Mouse (Mus musculus) heart, postnatal 0 days (tissue): Measurements from ENCODE around the gene Cmya5. TPM values are rescaled to one million over a fixed set of nuclear protein-coding genes. Genes with fewer than 3 reads are reported as not detected.

Experiments used
- ATAC-seq: fragments of 200-750 bp; cut with Nextera tagmentation; 2 replicates; pipeline ENCODE4 v1.8.0; 2017; ENCODE audit warnings: low read depth, moderate number of reproducible peaks, moderate library complexity; ENCODE audit not compliant: insufficient read depth
- DNase-seq: peaks from one replicate; pipeline ENCODE4 v3.0.0-alpha.2; 2016; ENCODE audit warnings: low spot score
- H3K27ac ChIP-seq: fragments of 300-500 bp; sonication (generic); 2 replicates; pipeline ENCODE4 v1.5.1; 2014; ENCODE audit warnings: low read depth, mild to moderate bottlenecking
- H3K27me3 ChIP-seq: fragments of 300-500 bp; sonication (generic); 2 replicates; pipeline ENCODE4 v1.6.1; 2014; ENCODE audit warnings: low read length, mixed read lengths; ENCODE audit not compliant: control insufficient read depth, insufficient read depth
- H3K36me3 ChIP-seq: fragments of 300-500 bp; sonication (generic); replicated peaks from 2 replicates; pipeline ENCODE4 v1.6.1; 2014; ENCODE audit warnings: low read length, mixed read lengths; ENCODE audit not compliant: control insufficient read depth, insufficient read depth
- H3K4me1 ChIP-seq: fragments of 300-500 bp; sonication (generic); 2 replicates; pipeline ENCODE4 v1.6.1; 2014; ENCODE audit warnings: antibody characterized with exemption; ENCODE audit not compliant: control insufficient read depth, insufficient read depth
- H3K4me2 ChIP-seq: fragments of 300-500 bp; sonication (generic); 2 replicates; pipeline ENCODE4 v1.6.1; 2014; ENCODE audit warnings: low read depth, mild to moderate bottlenecking, low read length, moderate library complexity
- H3K4me3 ChIP-seq: fragments of 300-500 bp; sonication (generic); 2 replicates; pipeline ENCODE4 v1.5.1; 2014; ENCODE audit warnings: low read depth, low read length
- H3K9ac ChIP-seq: fragments of 300-500 bp; sonication (generic); replicated peaks from 2 replicates; pipeline ENCODE4 v1.6.1; 2014; ENCODE audit warnings: low read depth, low read length, mixed read lengths
- H3K9me3 ChIP-seq: fragments of 300-500 bp; sonication (generic); replicated peaks from 2 replicates; pipeline ENCODE4 v1.6.1; 2016; ENCODE audit warnings: low read length; ENCODE audit not compliant: control insufficient read depth
- CTCF ChIP-seq: IDR thresholded peaks from 2 replicates; pipeline ENCODE4 v1.5.1; 2016; ENCODE audit warnings: antibody characterized with exemption, control low read depth, low read depth
- EP300 ChIP-seq: IDR thresholded peaks from 2 replicates; pipeline ENCODE4 v1.6.1; 2016; ENCODE audit warnings: antibody characterized with exemption, low read depth
- WGBS: fragments of 180-500 bp; shearing (Covaris S2); extraction: QIAGEN DNeasy Blood & Tissue Kit; methylation state at CpG from one replicate; pipeline ENCODE4 v1.1.7; 2014; 5-methylcytosine and 5-hydroxymethylcytosine counted together
- polyA plus RNA-seq: library from polyadenylated mRNA; unstranded; fragments of >200 nt; fragmentation: Nextera tagmentation; extraction: Ambion mirVana; gene quantifications from 2 replicates; pipeline ENCODE4 v1.2.1, GENCODE M21; 2015
- total RNA-seq: library from RNA; depleted of rRNA; stranded (reverse); fragments of >200 nt; gene quantifications from 2 replicates; pipeline ENCODE4 v1.2.3, GENCODE M21; 2014; ENCODE audit warnings: low replicate concordance

Cmya5 gene
- total and polyA plus RNA-seq, 2 experiments from 2014 or later: 8.3 to 30.7 TPM

DNA sequence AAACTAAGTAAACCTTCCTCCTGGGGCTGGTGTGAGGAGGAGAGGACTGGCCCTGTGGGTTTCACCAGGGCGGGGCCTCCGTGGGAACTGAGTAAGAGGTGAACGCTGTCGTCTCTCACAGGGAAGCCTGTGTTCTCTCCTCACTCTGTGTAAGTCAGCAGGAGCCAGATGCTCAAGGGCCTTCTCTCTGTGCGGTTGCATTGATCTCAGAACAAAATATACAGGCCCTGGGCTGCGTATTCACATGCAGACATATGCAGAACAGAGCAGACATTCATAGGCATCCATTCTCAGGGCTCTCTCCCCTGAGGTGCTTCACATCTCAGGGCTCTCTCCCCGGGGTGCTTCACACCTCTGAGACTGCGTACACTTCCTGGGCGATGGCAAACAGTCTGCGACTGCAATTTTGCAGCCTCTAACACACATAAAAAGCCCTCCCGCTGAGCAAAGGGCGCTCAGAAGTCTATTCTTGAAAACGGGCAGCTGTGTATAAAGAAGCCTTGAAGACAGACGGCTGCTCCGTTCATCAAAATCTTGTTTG, 71.6 kb downstream of the Cmya5 start:
- H3K4me2 ChIP-seq: no peak overlapping the region
- peaks cover 42% of the 10 kb centered on the region for H3K36me3 ChIP-seq
- no peaks in the 10 kb centered on the region for H3K27me3 ChIP-seq
- H3K9me3 ChIP-seq: no peaks in the 10 kb centered on the region; the same call in 1 of the 2 replicates
- no peak for ATAC-seq
- no peak overlapping the region for H3K4me3 ChIP-seq
- TF ChIP-seq CTCF: no peak
- TF ChIP-seq EP300: no peak
- no peak overlapping the region for H3K27ac ChIP-seq
- no peak for DNase-seq
- no peak overlapping the region for H3K9ac ChIP-seq
- 49% methylated on average over 15 of the region's 15 CpGs for WGBS
- peaks cover 2% of the 10 kb centered on the region for H3K4me1 ChIP-seq

DNA sequence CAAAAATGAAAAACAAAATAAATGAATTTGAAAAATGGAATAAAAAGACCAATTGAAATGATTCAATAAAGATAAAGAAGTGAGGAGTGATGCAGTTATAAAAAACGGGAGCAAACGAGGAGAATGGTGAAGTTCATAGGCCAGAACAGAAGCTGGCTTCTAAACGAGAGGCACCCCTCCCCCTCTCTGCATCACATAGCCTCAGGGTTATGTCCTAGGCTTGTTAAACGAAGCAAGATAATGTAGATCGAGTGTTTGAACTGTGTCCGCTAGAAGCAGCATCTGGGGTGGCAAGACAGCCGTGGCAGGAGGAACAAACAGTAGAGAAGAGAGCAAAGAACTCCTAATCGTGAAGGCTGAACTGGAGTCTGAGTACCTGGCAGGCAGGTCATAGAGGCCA, 74.1 kb downstream of the Cmya5 start:
- no peaks in the 10 kb centered on the region for H3K27me3 ChIP-seq
- peak overlapping the region; percentile 17; the same call in 1 of the 2 replicates for H3K27ac ChIP-seq
- H3K36me3 ChIP-seq: peaks cover 34% of the 10 kb centered on the region
- H3K4me3 ChIP-seq: no peak overlapping the region
- WGBS: 46% methylated on average over 8 of the region's 8 CpGs
- ATAC-seq (no peak), DNase-seq (no peak)
- H3K9ac ChIP-seq: no peak overlapping the region
- H3K4me1 ChIP-seq: peaks cover 2% of the 10 kb centered on the region
- H3K9me3 ChIP-seq: no peaks in the 10 kb centered on the region
- no peak overlapping the region for H3K4me2 ChIP-seq
- TF ChIP-seq EP300: no peak
- TF ChIP-seq CTCF: no peak

DNA sequence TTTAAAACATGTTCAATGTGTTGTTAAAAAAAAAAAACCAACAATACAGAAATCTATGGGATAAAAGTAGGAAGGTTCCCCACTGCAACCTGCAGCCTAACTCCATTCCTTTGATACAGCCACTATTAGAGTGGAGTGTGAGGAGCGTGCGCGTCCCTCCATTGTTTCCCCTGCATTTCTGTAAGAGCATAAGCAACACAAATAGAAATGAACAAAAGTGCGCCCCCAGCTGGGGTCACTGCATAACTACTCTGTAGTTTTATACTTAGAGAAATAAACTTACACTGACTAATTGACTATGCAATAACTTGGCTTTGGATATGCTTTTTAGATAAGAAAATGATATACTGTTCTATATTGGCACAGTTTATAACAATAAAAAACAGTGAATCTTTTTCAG, 75.0 kb downstream of the Cmya5 start:
- ATAC-seq (no peak), DNase-seq (no peak)
- Histone ChIP-seq H3K4me2 (no peak overlapping the region), H3K4me1 (peaks cover 2% of the 10 kb centered on the region; the same call in 1 of the 2 replicates), H3K9ac (no peak overlapping the region), H3K4me3 (no peak overlapping the region), H3K36me3 (peaks cover 34% of the 10 kb centered on the region), H3K27ac (no peak overlapping the region), H3K27me3 (no peaks in the 10 kb centered on the region), H3K9me3 (no peaks in the 10 kb centered on the region)
- TF ChIP-seq CTCF: peak; percentile 42
- TF ChIP-seq EP300: no peak
- 56% methylated on average over 4 of the region's 4 CpGs for WGBS

DNA sequence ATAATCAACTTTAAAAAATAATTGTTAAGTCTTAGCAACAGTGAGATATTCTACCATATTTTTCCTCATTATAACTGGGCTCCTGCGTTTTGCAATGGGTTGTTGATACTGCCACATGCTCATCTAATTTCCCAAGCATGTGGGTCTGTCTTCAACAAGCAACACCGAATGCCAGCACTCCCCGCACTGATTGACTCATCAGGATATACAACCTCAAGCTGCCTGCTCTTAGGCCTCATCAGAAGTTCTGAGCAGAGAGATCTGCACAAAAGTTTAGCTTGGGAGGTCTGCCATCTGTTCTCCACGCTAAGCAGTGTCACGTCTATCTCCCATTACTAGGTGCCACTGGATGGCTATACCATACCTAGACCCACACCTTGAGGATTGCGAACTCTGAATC, 76.2 kb downstream of the Cmya5 start:
- TF ChIP-seq CTCF: no peak
- no peak for TF ChIP-seq EP300
- peaks cover 34% of the 10 kb centered on the region for H3K36me3 ChIP-seq
- no peaks in the 10 kb centered on the region for H3K4me1 ChIP-seq
- WGBS: 91% methylated on average over 6 of the region's 6 CpGs
- no peak for DNase-seq
- H3K9me3 ChIP-seq: no peaks in the 10 kb centered on the region
- H3K27me3 ChIP-seq: no peaks in the 10 kb centered on the region
- no peak overlapping the region for H3K9ac ChIP-seq
- ATAC-seq: no peak
- no peak overlapping the region for H3K4me3 ChIP-seq
- H3K4me2 ChIP-seq: no peak overlapping the region
- H3K27ac ChIP-seq: no peak overlapping the region

DNA sequence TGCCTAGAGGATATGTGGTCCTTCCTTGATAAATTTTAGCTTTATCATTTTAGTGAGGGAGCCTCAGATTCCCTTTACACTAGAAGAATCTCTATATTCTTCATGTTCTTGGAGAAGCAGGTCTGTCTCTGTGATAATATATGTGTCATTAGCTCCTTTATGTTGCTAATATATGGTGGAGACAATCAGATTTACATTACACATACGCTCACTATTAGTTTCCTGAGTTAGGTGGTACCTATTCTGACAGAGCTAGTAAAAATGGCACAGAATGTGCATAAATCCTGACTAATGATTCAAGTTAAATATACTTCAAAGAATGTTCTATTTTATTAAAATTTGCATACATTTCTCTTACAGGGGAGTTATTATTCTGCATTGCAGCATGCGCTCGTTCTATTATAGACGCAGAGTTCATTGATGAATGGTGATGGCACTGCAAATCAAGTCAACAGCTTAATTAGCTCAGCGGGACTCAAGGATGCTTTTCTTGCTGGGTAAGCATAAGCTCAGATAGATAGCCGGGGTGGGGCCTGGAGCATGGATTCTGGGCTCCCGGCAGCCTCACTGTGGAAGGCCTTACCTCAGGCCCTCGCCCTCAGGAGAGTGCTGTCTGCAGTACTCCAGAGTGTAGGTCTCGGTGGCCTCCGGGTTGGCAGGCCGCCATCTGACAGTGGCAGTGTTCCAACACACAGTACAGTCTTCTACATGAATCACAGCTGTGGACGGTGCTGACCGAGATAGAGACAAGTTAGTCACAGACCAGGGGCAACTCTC, 81.5 kb downstream of the Cmya5 start:
- H3K4me3 ChIP-seq: no peak overlapping the region
- no peaks in the 10 kb centered on the region for H3K9me3 ChIP-seq
- TF ChIP-seq EP300: no peak
- 0 out of 2 replicates have a peak, but pooled peaks have one; percentile 1 for TF ChIP-seq CTCF
- H3K27me3 ChIP-seq: no peaks in the 10 kb centered on the region
- no peak for ATAC-seq
- no peak overlapping the region for H3K27ac ChIP-seq
- H3K36me3 ChIP-seq: peaks cover 34% of the 10 kb centered on the region
- 42% methylated on average over 13 of the region's 13 CpGs for WGBS
- H3K4me1 ChIP-seq: no peaks in the 10 kb centered on the region
- H3K9ac ChIP-seq: no peak overlapping the region
- no peak overlapping the region for H3K4me2 ChIP-seq
- DNase-seq: peak; percentile 23
